Mouse (Mus musculus): ENCODE measurements around the gene Jmy. TPM values are rescaled to one million over a fixed set of nuclear protein-coding genes. Genes with fewer than 3 reads are reported as not detected.
"Not testable (repeated sequence)": the region's sequence is repeated elsewhere in the genome, so short reads cannot be mapped to it uniquely, and the experiment has no call there.

The Jmy gene
- polyA plus RNA-seq, 1 experiment from 2014 or later: 3.6 TPM

- H3K9ac ChIP-seq (ENCODE audit: low read depth, low read length): peak overlapping the region; percentile 5; the same call in 1 of the 2 replicates
- H3K4me1 ChIP-seq (ENCODE audit: control insufficient read depth, insufficient read depth, low read depth, low read length): no peaks in the 10 kb centered on the region
- peak; percentile 61; the same call in 1 of the 2 replicates for ATAC-seq
- H3K4me2 ChIP-seq (ENCODE audit: low read length): no peak overlapping the region
- no peak overlapping the region for H3K4me3 ChIP-seq (ENCODE audit: low read length)
- no peaks in the 10 kb centered on the region for H3K27me3 ChIP-seq (replicated peaks; ENCODE audit: control insufficient read depth, insufficient read depth, low read length)
- no peaks in the 10 kb centered on the region for H3K36me3 ChIP-seq (ENCODE audit: control insufficient read depth, insufficient read depth, low read length)
- H3K9me3 ChIP-seq (ENCODE audit: control insufficient read depth, low read length): no peaks in the 10 kb centered on the region
- WGBS: 48% methylated on average over 16 of the region's 16 CpGs
- 0 out of 2 replicates have a peak overlapping the region, but pooled peaks have one; percentile 6 for H3K27ac ChIP-seq (ENCODE audit: low read depth, low read length)
Measured at GRCm38 (mm10) chr13:93510447-93511180, 11.0 kb upstream of the Jmy start.

- H3K4me1 ChIP-seq (ENCODE audit: control insufficient read depth, insufficient read depth, low read depth, low read length); H3K9ac ChIP-seq (ENCODE audit: low read depth, low read length); H3K27me3 ChIP-seq (replicated peaks; ENCODE audit: control insufficient read depth, insufficient read depth, low read length); H3K27ac ChIP-seq (ENCODE audit: low read depth, low read length); H3K4me3 ChIP-seq (ENCODE audit: low read length); H3K4me2 ChIP-seq (ENCODE audit: low read length); H3K36me3 ChIP-seq (ENCODE audit: control insufficient read depth, insufficient read depth, low read length); H3K9me3 ChIP-seq (ENCODE audit: control insufficient read depth, low read length); ATAC-seq: not testable (repeated sequence)
- 80% methylated on average over 5 of the region's 5 CpGs for WGBS
Measured at GRCm38 (mm10) chr13:93506920-93507319, 7.3 kb upstream of the Jmy start.

GRCm38 (mm10) chr13:93501724-93502123 is 2.1 kb upstream of the Jmy start:
- no peaks in the 10 kb centered on the region for H3K27me3 ChIP-seq (replicated peaks; ENCODE audit: control insufficient read depth, insufficient read depth, low read length)
- H3K36me3 ChIP-seq (ENCODE audit: control insufficient read depth, insufficient read depth, low read length): no peaks in the 10 kb centered on the region
- H3K4me3 ChIP-seq (ENCODE audit: low read length): no peak overlapping the region
- no peak for ATAC-seq
- WGBS: 80% methylated on average over 4 of the region's 4 CpGs
- H3K4me2 ChIP-seq (ENCODE audit: low read length): no peak overlapping the region
- peaks cover 15% of the 10 kb centered on the region for H3K4me1 ChIP-seq (ENCODE audit: control insufficient read depth, insufficient read depth, low read depth, low read length)
- no peaks in the 10 kb centered on the region for H3K9me3 ChIP-seq (ENCODE audit: control insufficient read depth, low read length)
- H3K27ac ChIP-seq (ENCODE audit: low read depth, low read length): no peak overlapping the region
- no peak overlapping the region for H3K9ac ChIP-seq (ENCODE audit: low read depth, low read length)

- Histone ChIP-seq H3K36me3 (ENCODE audit: control insufficient read depth, insufficient read depth, low read length) (no peaks in the 10 kb centered on the region), H3K27me3 (replicated peaks; ENCODE audit: control insufficient read depth, insufficient read depth, low read length) (no peaks in the 10 kb centered on the region), H3K9ac (ENCODE audit: low read depth, low read length) (peak overlapping the region; percentile 86), H3K4me2 (ENCODE audit: low read length) (peak overlapping the region; percentile 89), H3K4me3 (ENCODE audit: low read length) (peak overlapping the region; percentile 94), H3K9me3 (ENCODE audit: control insufficient read depth, low read length) (no peaks in the 10 kb centered on the region), H3K27ac (ENCODE audit: low read depth, low read length) (peak overlapping the region; percentile 92), H3K4me1 (ENCODE audit: control insufficient read depth, insufficient read depth, low read depth, low read length) (peaks cover 22% of the 10 kb centered on the region)
- ATAC-seq: peak; percentile 76
- 8% methylated on average over 12 of the region's 12 CpGs for WGBS
Measured at GRCm38 (mm10) chr13:93499973-93500633, 495 bp upstream of the Jmy start.

GRCm38 (mm10) chr13:93498211-93499166 is 1.1 kb downstream of the Jmy start:
- peaks cover 25% of the 10 kb centered on the region for H3K4me1 ChIP-seq (ENCODE audit: control insufficient read depth, insufficient read depth, low read depth, low read length)
- under 1% methylated on average over 94 of the region's 94 CpGs for WGBS
- peak; percentile 31 for ATAC-seq

GRCm38 (mm10) chr13:93496977-93497376 is 2.6 kb downstream of the Jmy start:
- no peak for ATAC-seq
- Histone ChIP-seq H3K27ac (ENCODE audit: low read depth, low read length) (no peak overlapping the region), H3K9me3 (ENCODE audit: control insufficient read depth, low read length) (no peaks in the 10 kb centered on the region), H3K4me1 (ENCODE audit: control insufficient read depth, insufficient read depth, low read depth, low read length) (peaks cover 25% of the 10 kb centered on the region), H3K36me3 (ENCODE audit: control insufficient read depth, insufficient read depth, low read length) (no peaks in the 10 kb centered on the region; the same call in 1 of the 2 replicates), H3K4me3 (ENCODE audit: low read length) (peak overlapping the region; percentile 25), H3K27me3 (replicated peaks; ENCODE audit: control insufficient read depth, insufficient read depth, low read length) (no peaks in the 10 kb centered on the region), H3K4me2 (ENCODE audit: low read length) (peak overlapping the region; percentile 89), H3K9ac (ENCODE audit: low read depth, low read length) (no peak overlapping the region)
- WGBS: 28% methylated on average over 1 of the region's 1 CpGs

More at GRCm38 (mm10) chr13:93498211-93499166, 1.1 kb downstream of the Jmy start:
- H3K27me3 ChIP-seq (replicated peaks; ENCODE audit: control insufficient read depth, insufficient read depth, low read length): no peaks in the 10 kb centered on the region
- H3K4me2 ChIP-seq (ENCODE audit: low read length): peak overlapping the region; percentile 89
- H3K27ac ChIP-seq (ENCODE audit: low read depth, low read length): peak overlapping the region; percentile 92
- H3K9ac ChIP-seq (ENCODE audit: low read depth, low read length): peak overlapping the region; percentile 86
- H3K36me3 ChIP-seq (ENCODE audit: control insufficient read depth, insufficient read depth, low read length): no peaks in the 10 kb centered on the region; the same call in 1 of the 2 replicates
- H3K4me3 ChIP-seq (ENCODE audit: low read length): peak overlapping the region; percentile 94
- no peaks in the 10 kb centered on the region for H3K9me3 ChIP-seq (ENCODE audit: control insufficient read depth, low read length)

- Histone ChIP-seq H3K4me3 (ENCODE audit: low read length) (no peak overlapping the region), H3K4me1 (ENCODE audit: control insufficient read depth, insufficient read depth, low read depth, low read length) (no peaks in the 10 kb centered on the region), H3K9ac (ENCODE audit: low read depth, low read length) (no peak overlapping the region), H3K4me2 (ENCODE audit: low read length) (no peak overlapping the region), H3K36me3 (ENCODE audit: control insufficient read depth, insufficient read depth, low read length) (no peaks in the 10 kb centered on the region), H3K27ac (ENCODE audit: low read depth, low read length) (no peak overlapping the region), H3K9me3 (ENCODE audit: control insufficient read depth, low read length) (no peaks in the 10 kb centered on the region), H3K27me3 (replicated peaks; ENCODE audit: control insufficient read depth, insufficient read depth, low read length) (no peaks in the 10 kb centered on the region)
- ATAC-seq: no peak
- 62% methylated on average over 2 of the region's 2 CpGs for WGBS
Measured at GRCm38 (mm10) chr13:93488510-93488909, 11.1 kb downstream of the Jmy start.

GRCm38 (mm10) chr13:93487734-93488133 is 11.9 kb downstream of the Jmy start:
- no peaks in the 10 kb centered on the region for H3K36me3 ChIP-seq (ENCODE audit: control insufficient read depth, insufficient read depth, low read length)
- H3K9ac ChIP-seq (ENCODE audit: low read depth, low read length): no peak overlapping the region
- H3K4me2 ChIP-seq (ENCODE audit: low read length): no peak overlapping the region
- H3K27ac ChIP-seq (ENCODE audit: low read depth, low read length): no peak overlapping the region
- H3K27me3 ChIP-seq (replicated peaks; ENCODE audit: control insufficient read depth, insufficient read depth, low read length): no peaks in the 10 kb centered on the region
- 98% methylated on average over 8 of the region's 8 CpGs for WGBS
- no peaks in the 10 kb centered on the region for H3K4me1 ChIP-seq (ENCODE audit: control insufficient read depth, insufficient read depth, low read depth, low read length)
- no peak for ATAC-seq
- H3K9me3 ChIP-seq (ENCODE audit: control insufficient read depth, low read length): no peaks in the 10 kb centered on the region
- no peak overlapping the region for H3K4me3 ChIP-seq (ENCODE audit: low read length)
